Mouse (Mus musculus): ENCODE measurements around the gene Lpp. TPM values are rescaled to one million over a fixed set of nuclear protein-coding genes. Genes with fewer than 3 reads are reported as not detected.
A peak's percentile ranks its signal among the peaks of the same experiment; 100 is the strongest.

Lpp gene
- polyA plus RNA-seq, 1 experiment from 2014 or later: 63.0 TPM

GRCm38 (mm10) chr16:25041855-25042529 is 648.7 kb downstream of the Lpp start:
- 46% methylated on average over 5 of the region's 5 CpGs for WGBS
- 0 out of 2 replicates have a peak, but pooled peaks have one; percentile 39 for ATAC-seq
- Histone ChIP-seq H3K9me3 (no peaks in the 10 kb centered on the region), H3K4me2 (replicated peaks) (no peak overlapping the region), H3K27ac (no peak overlapping the region), H3K36me3 (no peaks in the 10 kb centered on the region), H3K27me3 (replicated peaks) (no peaks in the 10 kb centered on the region), H3K4me1 (replicated peaks) (0 out of 2 replicates have a peak, but pooled peaks cover 8% of the 10 kb centered on the region), H3K4me3 (replicated peaks) (no peak overlapping the region), H3K9ac (no peak overlapping the region)

MicroRNA genes within 50 kb of the gene (microRNA counts, 519-probe panel; counts per million panel counts)
- microRNA mmu-miR-28: 3,497 counts per million, percentile 86 among the panel's probes with 10 or more counts
